Mouse (Mus musculus) limb, embryonic 12.5 days (tissue): ENCODE measurements at regions not wholly inside any gene's neighbourhood (a gene's known extent, or its start where the extent isn't known, plus 50 kb on each side); places are given as distances from the start of the nearest gene placed in this dataset.

Experiments used
- ATAC-seq: fragments of 200-750 bp; cut with Nextera tagmentation; 2 replicates; pipeline ENCODE4 v1.8.0; 2017; ENCODE audit warnings: low read depth, moderate TSS enrichment; ENCODE audit not compliant: insufficient number of reproducible peaks, insufficient read depth, low FRiP score, low TSS enrichment
- H3K27ac ChIP-seq: fragments of 300-500 bp; sonication (generic); 2 replicates; pipeline ENCODE4 v1.5.1; 2016; ENCODE audit warnings: mild to moderate bottlenecking, moderate library complexity
- H3K27me3 ChIP-seq: fragments of 300-500 bp; sonication (generic); 2 replicates; pipeline ENCODE4 v1.6.1; 2016; ENCODE audit warnings: mild to moderate bottlenecking, moderate library complexity
- H3K36me3 ChIP-seq: fragments of 300-500 bp; sonication (generic); 2 replicates; pipeline ENCODE4 v1.6.1; 2016; ENCODE audit warnings: mild to moderate bottlenecking, moderate library complexity
- H3K4me1 ChIP-seq: fragments of 300-500 bp; sonication (generic); replicated peaks from 2 replicates; pipeline ENCODE4 v1.6.1; 2016
- H3K4me2 ChIP-seq: fragments of 300-500 bp; sonication (generic); 2 replicates; pipeline ENCODE4 v1.6.1; 2016; ENCODE audit warnings: mild to moderate bottlenecking, moderate library complexity
- H3K4me3 ChIP-seq: fragments of 300-500 bp; sonication (generic); replicated peaks from 2 replicates; pipeline ENCODE4 v1.5.1; 2016; ENCODE audit warnings: mild to moderate bottlenecking
- H3K9ac ChIP-seq: fragments of 300-500 bp; sonication (generic); replicated peaks from 2 replicates; pipeline ENCODE4 v1.6.1; 2016; ENCODE audit warnings: mild to moderate bottlenecking, moderate library complexity
- H3K9me3 ChIP-seq: fragments of 300-500 bp; sonication (generic); 2 replicates; pipeline ENCODE4 v1.6.1; 2016; ENCODE audit warnings: mild to moderate bottlenecking, moderate library complexity
- WGBS: fragments of 180-500 bp; shearing (Covaris S2); methylation state at CpG from one replicate; pipeline ENCODE4 v1.1.7; 2016; 5-methylcytosine and 5-hydroxymethylcytosine counted together

GRCm38 (mm10) chr8:82191011-82191410, 212.0 kb downstream of the Il15 start:
- no peak for ATAC-seq
- H3K9me3 ChIP-seq = no peaks in the 10 kb centered on the region
- H3K9ac ChIP-seq = no peak overlapping the region
- H3K4me2 ChIP-seq = no peak overlapping the region
- no peaks in the 10 kb centered on the region for H3K36me3 ChIP-seq
- peaks cover 3% of the 10 kb centered on the region; the same call in 1 of the 2 replicates for H3K4me1 ChIP-seq
- no peak overlapping the region for H3K4me3 ChIP-seq
- 95% methylated on average over 2 of the region's 2 CpGs for WGBS
- H3K27ac ChIP-seq = no peak overlapping the region
- H3K27me3 ChIP-seq = no peaks in the 10 kb centered on the region

- no peaks in the 10 kb centered on the region for H3K27me3 ChIP-seq
- H3K4me3 ChIP-seq = no peak overlapping the region
- no peak overlapping the region for H3K4me2 ChIP-seq
- H3K36me3 ChIP-seq = no peaks in the 10 kb centered on the region
- WGBS = 35% methylated on average over 2 of the region's 2 CpGs
- no peak overlapping the region for H3K27ac ChIP-seq
- H3K9ac ChIP-seq = no peak overlapping the region
- H3K4me1 ChIP-seq = 0 out of 2 replicates have a peak, but pooled peaks cover 3% of the 10 kb centered on the region
- no peaks in the 10 kb centered on the region for H3K9me3 ChIP-seq
- no peak for ATAC-seq
Observed at GRCm38 (mm10) chr8:82187138-82187880, 215.7 kb downstream of the Il15 start.

GRCm38 (mm10) chr8:82184022-82184421, 219.0 kb downstream of the Il15 start:
- Histone ChIP-seq H3K9me3 (no peaks in the 10 kb centered on the region), H3K27me3 (no peaks in the 10 kb centered on the region), H3K4me1 (0 out of 2 replicates have a peak, but pooled peaks cover 3% of the 10 kb centered on the region), H3K4me3 (no peak overlapping the region), H3K27ac (no peak overlapping the region), H3K4me2 (no peak overlapping the region), H3K36me3 (no peaks in the 10 kb centered on the region), H3K9ac (no peak overlapping the region)
- no peak for ATAC-seq
